Mouse (Mus musculus) hindbrain, postnatal 0 days (tissue): ENCODE data around the gene Mrpl20. TPM values are rescaled to one million over a fixed set of nuclear protein-coding genes. Genes with fewer than 3 reads are reported as not detected.

ENCODE experiments used
- ATAC-seq: fragments of 200-750 bp; cut with Nextera tagmentation; 2 replicates; pipeline ENCODE4 v1.8.0; 2017; ENCODE audit warnings: mild to moderate bottlenecking, moderate TSS enrichment, moderate library complexity
- DNase-seq: peaks from one replicate; pipeline ENCODE4 v3.0.0-alpha.2; 2015; ENCODE audit warnings: low spot score
- H3K27ac ChIP-seq: fragments of 300-500 bp; sonication (generic); 2 replicates; pipeline ENCODE4 v1.5.1; 2014; ENCODE audit warnings: mild to moderate bottlenecking
- H3K27me3 ChIP-seq: fragments of 300-500 bp; sonication (generic); 2 replicates; pipeline ENCODE4 v1.6.1; 2014; ENCODE audit warnings: low read length, mixed read lengths; ENCODE audit not compliant: insufficient read depth
- H3K36me3 ChIP-seq: fragments of 300-500 bp; sonication (generic); 2 replicates; pipeline ENCODE4 v1.6.1; 2014; ENCODE audit warnings: low read length, mixed read lengths; ENCODE audit not compliant: insufficient read depth
- H3K4me1 ChIP-seq: fragments of 300-500 bp; sonication (generic); 2 replicates; pipeline ENCODE4 v1.6.1; 2014; ENCODE audit warnings: antibody characterized with exemption, low read length, mixed read lengths; ENCODE audit not compliant: insufficient read depth
- H3K4me2 ChIP-seq: fragments of 300-500 bp; sonication (generic); 2 replicates; pipeline ENCODE4 v1.6.1; 2014; ENCODE audit warnings: low read depth, mild to moderate bottlenecking, low read length, moderate library complexity, mixed read lengths
- H3K4me3 ChIP-seq: fragments of 300-500 bp; sonication (generic); 2 replicates; pipeline ENCODE4 v1.5.1; 2014; ENCODE audit warnings: low read length
- H3K9ac ChIP-seq: fragments of 300-500 bp; sonication (generic); replicated peaks from 2 replicates; pipeline ENCODE4 v1.6.1; 2014; ENCODE audit warnings: mild to moderate bottlenecking, low read length, moderate library complexity, mixed read lengths
- H3K9me3 ChIP-seq: fragments of 300-500 bp; sonication (generic); 2 replicates; pipeline ENCODE4 v1.6.1; 2016; ENCODE audit warnings: low read length, mixed read lengths
- CTCF ChIP-seq: IDR thresholded peaks from 2 replicates; pipeline ENCODE4 v1.5.1; 2016; ENCODE audit warnings: antibody characterized with exemption, control low read depth, low read depth
- WGBS: fragments of 180-500 bp; shearing (Covaris S2); extraction: QIAGEN DNeasy Blood & Tissue Kit; methylation state at CpG from one replicate; pipeline ENCODE4 v1.1.7; 2014; 5-methylcytosine and 5-hydroxymethylcytosine counted together
- polyA plus RNA-seq: library from polyadenylated mRNA; unstranded; fragments of >200 nt; fragmentation: Nextera tagmentation; extraction: Ambion mirVana; gene quantifications from 2 replicates; pipeline ENCODE4 v1.2.1, GENCODE M21; 2015
- total RNA-seq: library from RNA; depleted of rRNA; stranded (reverse); fragments of >200 nt; gene quantifications from 2 replicates; pipeline ENCODE4 v1.2.3, GENCODE M21; 2014; rRNA removed

The Mrpl20 gene
- total RNA-seq (75.4 and 87.5 TPM in 2 replicates), polyA plus RNA-seq (303 and 310 TPM in 2 replicates)

GRCm38 (mm10) chr4:155802741-155803339 lies at the start of gene Mrpl20:
Gene Mrpl20 (plus strand): TSS chr4:155802878.
- peak within 1 kb of the TSS; percentile 64 for H3K4me2 ChIP-seq
- no peaks in the 10 kb centered on the region for H3K9me3 ChIP-seq
- DNase-seq: peak; percentile 44
- H3K9ac ChIP-seq: peak within 1 kb of the TSS; percentile 77
- no peaks in the 10 kb centered on the region for H3K27me3 ChIP-seq
- peak within 1 kb of the TSS; percentile 89 for H3K4me3 ChIP-seq
- TF ChIP-seq CTCF: no peak
- WGBS: 8% methylated on average over 12 of the region's 12 CpGs
- H3K4me1 ChIP-seq: peaks cover 7% of the 10 kb centered on the region; the same call in 1 of the 2 replicates
- H3K36me3 ChIP-seq: peaks cover 7% of the 10 kb centered on the region
- peak; percentile 22 for ATAC-seq
- peak within 1 kb of the TSS; percentile 71; the same call in 1 of the 2 replicates for H3K27ac ChIP-seq

DNA sequence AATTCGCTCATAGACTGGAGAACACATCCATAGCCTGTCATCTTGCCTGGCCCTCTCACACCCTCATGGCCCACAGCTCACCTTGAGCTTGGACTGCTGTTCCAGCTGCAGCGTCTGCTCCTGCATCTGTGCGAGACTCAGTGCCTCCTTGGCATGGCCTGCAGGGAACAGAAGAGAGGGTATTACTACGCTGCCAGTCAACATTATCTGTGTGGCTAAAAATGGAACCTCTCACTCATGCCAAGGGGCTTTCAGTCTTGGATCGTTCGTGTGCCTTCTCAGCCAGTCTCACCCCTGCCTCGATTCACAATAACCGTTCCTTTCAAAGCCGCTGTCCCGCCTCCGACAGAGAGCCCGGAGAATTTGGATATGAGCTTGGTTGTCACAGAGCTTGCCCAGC lies 45.7 kb upstream of the Mrpl20 start:
- 82% methylated on average over 12 of the region's 12 CpGs for WGBS
- H3K27ac ChIP-seq: no peak overlapping the region
- no peak for DNase-seq
- H3K27me3 ChIP-seq: no peaks in the 10 kb centered on the region
- no peaks in the 10 kb centered on the region for H3K9me3 ChIP-seq
- peaks cover 14% of the 10 kb centered on the region for H3K4me1 ChIP-seq
- no peak overlapping the region for H3K4me2 ChIP-seq
- peaks cover 31% of the 10 kb centered on the region for H3K36me3 ChIP-seq
- H3K9ac ChIP-seq: no peak overlapping the region
- H3K4me3 ChIP-seq: no peak overlapping the region
- no peak for TF ChIP-seq CTCF
- ATAC-seq: no peak

DNA sequence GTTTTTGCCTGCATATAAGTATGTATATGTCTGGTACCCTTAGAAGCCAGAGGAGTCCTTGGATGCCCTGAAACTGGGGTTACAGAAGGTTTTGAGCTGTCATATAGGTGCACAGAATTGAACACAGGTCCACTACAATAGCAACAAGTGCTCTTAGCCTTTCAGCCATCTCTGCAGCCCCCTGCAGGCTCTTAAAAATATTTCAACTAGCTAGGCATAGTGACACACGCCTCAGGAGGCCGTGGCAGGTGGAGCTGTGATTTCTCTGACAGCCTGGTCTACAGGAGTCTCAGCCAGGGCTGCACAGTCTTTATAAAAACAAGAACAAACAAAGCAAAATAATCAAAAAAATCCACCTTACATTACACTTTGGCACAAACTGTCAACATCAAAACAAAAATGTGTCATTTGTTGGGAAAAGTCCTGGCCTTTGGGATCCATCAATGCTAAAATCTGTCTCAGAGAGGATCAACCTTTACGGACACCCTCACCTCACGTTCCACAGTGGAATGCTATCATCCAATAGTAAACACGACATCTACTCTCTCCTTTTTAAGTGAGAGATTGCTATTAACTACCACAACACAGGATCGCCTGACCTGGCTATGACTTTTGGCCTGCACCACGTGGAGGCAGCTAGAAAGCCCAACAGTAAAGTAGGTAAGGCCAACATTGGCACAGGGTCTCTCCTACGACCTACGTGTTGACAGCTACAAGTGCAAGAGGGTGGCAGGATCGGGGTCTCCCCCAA lies 42.6 kb upstream of the Mrpl20 start:
- Histone ChIP-seq H3K4me1 (peaks cover 14% of the 10 kb centered on the region), H3K4me2 (peak overlapping the region; percentile 99), H3K27ac (peak overlapping the region; percentile 72; the same call in 1 of the 2 replicates), H3K27me3 (no peaks in the 10 kb centered on the region), H3K9ac (peak overlapping the region; percentile 73), H3K4me3 (peak overlapping the region; percentile 80), H3K36me3 (peaks cover 8% of the 10 kb centered on the region; the same call in 1 of the 2 replicates), H3K9me3 (no peaks in the 10 kb centered on the region)
- 5% methylated on average over 10 of the region's 10 CpGs for WGBS
- ATAC-seq (peak; percentile 8), DNase-seq (peak; percentile 59)
- TF ChIP-seq CTCF: peak; percentile 50

- no peak for TF ChIP-seq CTCF
- Histone ChIP-seq H3K27ac (peak within 1 kb of the TSS; percentile 72; the same call in 1 of the 2 replicates), H3K4me1 (peaks cover 14% of the 10 kb centered on the region), H3K36me3 (peaks cover under 1% of the 10 kb centered on the region; the same call in 1 of the 2 replicates), H3K9ac (peak within 1 kb of the TSS; percentile 73), H3K27me3 (no peaks in the 10 kb centered on the region), H3K4me2 (peak within 1 kb of the TSS; percentile 99), H3K4me3 (peak within 1 kb of the TSS; percentile 80), H3K9me3 (no peaks in the 10 kb centered on the region)
- WGBS: under 1% methylated on average over 68 of the region's 68 CpGs
- DNase-seq: peak; percentile 98
- ATAC-seq: peak; percentile 96
These were observed 41.9 kb upstream of the Mrpl20 start, which contains the start of gene Atad3a for GRCm38 (mm10) chr4:155760613-155761355. Gene Atad3a (minus strand): TSS chr4:155761093.

GRCm38 (mm10) chr4:155761356-155762099 lies 41.1 kb upstream of the Mrpl20 start:
- Histone ChIP-seq H3K4me1 (peaks cover 14% of the 10 kb centered on the region), H3K9ac (peak overlapping the region; percentile 57), H3K27me3 (no peaks in the 10 kb centered on the region), H3K9me3 (no peaks in the 10 kb centered on the region), H3K27ac (peak overlapping the region; percentile 51; the same call in 1 of the 2 replicates), H3K4me3 (peak overlapping the region; percentile 80), H3K4me2 (peak overlapping the region; percentile 99), H3K36me3 (no peaks in the 10 kb centered on the region; the same call in 1 of the 2 replicates)
- ATAC-seq: 0 out of 2 replicates have a peak, but pooled peaks have one; percentile 6
- WGBS: 2% methylated on average over 28 of the region's 28 CpGs
- TF ChIP-seq CTCF: no peak
- DNase-seq: no peak
